Mouse (Mus musculus) macrophage (primary cell): ENCODE measurements around the gene Rbm46. TPM values are rescaled to one million over a fixed set of nuclear protein-coding genes. Genes with fewer than 3 reads are reported as not detected.

ENCODE experiments used
- H3K27ac ChIP-seq: fragments of 350-480 bp; formaldehyde crosslinking; 2 replicates; pipeline ENCODE4 v1.9.0; 2021
- H3K36me3 ChIP-seq: fragments of 350-480 bp; formaldehyde crosslinking; 2 replicates; pipeline ENCODE4 v1.9.0; 2021; ENCODE audit errors: inconsistent target
- H3K4me3 ChIP-seq: fragments of 350-480 bp; formaldehyde crosslinking; 2 replicates; pipeline ENCODE4 v1.9.0; 2021; ENCODE audit errors: inconsistent target
- H3K79me2 ChIP-seq: fragments of 350-480 bp; formaldehyde crosslinking; 2 replicates; pipeline ENCODE4 v1.9.0; 2021; ENCODE audit errors: inconsistent target
- WGBS: methylation state at CpG from one replicate; pipeline ENCODE4 v1.1.7; 2026; ENCODE audit warnings: inconsistent platforms; ENCODE audit not compliant: missing documents; 5-methylcytosine and 5-hydroxymethylcytosine counted together
- polyA plus RNA-seq: library from polyadenylated mRNA; stranded (reverse); fragments of 250-400 nt; gene quantifications from 3 replicates; pipeline ENCODE4 v1.2.4, GENCODE M21; 2018; ENCODE audit warnings: inconsistent platforms
- total RNA-seq, 78 experiments: library from RNA; depleted of rRNA; stranded (reverse); fragments of 250-400 nt; gene quantifications; 1 replicate in 9 of 78; 2 replicates in 24 of 78; 3 replicates in 43 of 78; 4 replicates in 2 of 78; pipeline ENCODE4 v1.2.4; 2018; ENCODE audit warnings: inconsistent platforms in 56 of 78

Rbm46 gene
- not detected for total RNA-seq (2018; cell fraction: chromatin; rRNA removed)
- not detected for total RNA-seq (2018; cell fraction: cytosol; rRNA removed)
- total RNA-seq (2018; cell fraction: nucleus; rRNA removed) = not detected
- polyA plus RNA-seq = not detected in 3 replicates

DNA sequence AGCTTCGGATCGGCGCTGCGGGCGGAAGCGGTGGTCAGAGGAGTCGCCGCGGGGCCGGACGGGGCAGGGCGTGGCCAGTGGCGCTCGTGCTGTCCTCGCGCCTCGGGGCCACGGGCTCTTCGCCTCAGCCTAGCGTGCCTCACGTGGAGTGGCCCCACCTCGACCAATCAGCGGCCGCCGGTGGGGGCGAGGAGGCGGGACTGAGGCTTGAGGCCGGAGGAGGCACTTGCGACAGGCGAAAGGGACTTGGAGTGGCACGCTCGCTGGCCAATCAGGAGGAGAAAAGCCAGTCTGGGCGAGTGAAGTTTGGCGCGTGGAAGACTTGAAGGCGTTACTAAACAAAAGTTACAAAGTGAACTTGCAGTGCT, at the start of gene Rbm46:
TSS of gene Rbm46 (minus strand) at position 112 of the 368 bp plus-strand sequence.
- 25% methylated on average over 33 of the region's 36 CpGs for WGBS
- Histone ChIP-seq H3K36me3 (no peaks in the 10 kb centered on the region), H3K4me3 (no peak within 1 kb of the TSS), H3K79me2 (no peaks in the 10 kb centered on the region), H3K27ac (no peak within 1 kb of the TSS)

DNA sequence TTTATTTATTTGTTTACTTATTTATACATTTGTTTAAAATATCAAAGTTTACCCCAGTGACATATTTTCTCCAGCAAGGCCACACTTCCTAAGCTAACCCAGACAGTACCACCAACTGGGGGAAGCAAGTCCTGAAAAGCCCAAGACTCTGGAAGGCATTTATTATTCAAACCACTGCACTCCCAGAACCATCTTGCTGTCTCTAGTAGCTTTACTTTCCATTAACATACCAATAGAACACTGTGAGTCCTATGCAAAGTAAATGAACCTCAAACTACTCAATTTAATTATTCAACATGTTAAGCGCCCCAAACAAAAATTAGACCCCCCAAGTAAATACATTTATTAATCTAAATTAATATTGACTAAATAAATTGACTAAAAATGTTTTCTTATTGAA, 39.3 kb upstream of the Rbm46 start:
- Histone ChIP-seq H3K36me3 (no peaks in the 10 kb centered on the region), H3K79me2 (no peaks in the 10 kb centered on the region), H3K27ac (no peak overlapping the region), H3K4me3 (no peak overlapping the region)
- WGBS = 100% methylated on average over 1 of the region's 1 CpGs

DNA sequence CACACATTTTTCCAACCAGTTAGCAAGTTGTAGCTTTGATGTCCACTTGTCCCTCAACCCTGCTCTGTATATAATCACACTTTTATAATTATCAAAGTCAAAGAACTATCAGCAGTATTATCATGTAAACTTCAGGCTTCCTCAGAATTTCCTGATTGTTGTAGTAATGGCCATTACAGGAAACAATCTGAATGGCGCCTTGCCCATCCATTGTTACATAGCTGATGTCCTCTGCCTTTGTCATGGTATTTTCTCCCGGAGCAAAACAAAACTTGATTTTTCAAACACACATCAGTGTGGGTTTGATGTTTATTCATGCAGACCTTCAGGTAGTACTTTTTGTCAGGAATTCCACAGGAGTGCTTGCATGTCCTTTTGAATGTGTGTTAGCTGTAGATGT, 32.4 kb upstream of the Rbm46 start:
- H3K79me2 ChIP-seq = no peaks in the 10 kb centered on the region
- no peaks in the 10 kb centered on the region for H3K36me3 ChIP-seq
- no peak overlapping the region for H3K4me3 ChIP-seq
- H3K27ac ChIP-seq = no peak overlapping the region
- 42% methylated on average over 2 of the region's 2 CpGs for WGBS

DNA sequence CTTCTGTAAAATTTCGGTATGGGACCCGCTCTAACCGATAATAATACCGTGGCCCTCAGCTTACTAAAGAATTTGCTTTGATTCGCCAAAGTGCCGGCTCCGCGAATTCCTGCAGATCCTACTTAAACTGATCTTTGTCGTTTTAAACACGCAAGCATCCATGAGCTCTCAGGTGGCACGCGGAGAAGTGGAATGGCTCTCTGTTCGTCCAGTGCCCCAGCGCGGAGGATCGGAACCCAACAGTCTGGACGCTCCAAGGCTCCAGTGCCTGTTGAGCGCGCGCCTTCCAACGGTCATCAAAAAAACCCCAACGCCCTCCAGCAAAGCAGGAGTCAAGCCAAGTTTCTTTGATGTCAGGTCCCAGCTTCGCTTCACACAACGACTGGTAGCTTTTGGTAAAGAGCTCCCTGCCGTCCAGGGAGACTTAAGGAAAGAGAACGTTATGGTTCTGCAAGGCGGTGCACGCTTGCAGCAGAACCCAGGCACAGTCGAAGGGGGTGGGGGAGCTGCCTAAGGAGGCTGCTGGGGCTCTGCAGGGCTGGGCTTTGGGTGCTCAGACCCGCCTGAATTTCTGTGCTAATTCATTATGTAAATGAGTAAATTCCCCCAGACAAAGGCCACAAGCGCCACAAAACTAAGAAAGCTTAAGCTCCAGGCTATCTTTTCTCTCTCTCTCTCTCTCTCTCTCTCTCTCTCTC, 28.1 kb upstream of the Rbm46 start:
- H3K36me3 ChIP-seq = no peaks in the 10 kb centered on the region
- H3K79me2 ChIP-seq = no peaks in the 10 kb centered on the region
- WGBS = 3% methylated on average over 30 of the region's 31 CpGs
- H3K4me3 ChIP-seq = no peak overlapping the region
- H3K27ac ChIP-seq = no peak overlapping the region

DNA sequence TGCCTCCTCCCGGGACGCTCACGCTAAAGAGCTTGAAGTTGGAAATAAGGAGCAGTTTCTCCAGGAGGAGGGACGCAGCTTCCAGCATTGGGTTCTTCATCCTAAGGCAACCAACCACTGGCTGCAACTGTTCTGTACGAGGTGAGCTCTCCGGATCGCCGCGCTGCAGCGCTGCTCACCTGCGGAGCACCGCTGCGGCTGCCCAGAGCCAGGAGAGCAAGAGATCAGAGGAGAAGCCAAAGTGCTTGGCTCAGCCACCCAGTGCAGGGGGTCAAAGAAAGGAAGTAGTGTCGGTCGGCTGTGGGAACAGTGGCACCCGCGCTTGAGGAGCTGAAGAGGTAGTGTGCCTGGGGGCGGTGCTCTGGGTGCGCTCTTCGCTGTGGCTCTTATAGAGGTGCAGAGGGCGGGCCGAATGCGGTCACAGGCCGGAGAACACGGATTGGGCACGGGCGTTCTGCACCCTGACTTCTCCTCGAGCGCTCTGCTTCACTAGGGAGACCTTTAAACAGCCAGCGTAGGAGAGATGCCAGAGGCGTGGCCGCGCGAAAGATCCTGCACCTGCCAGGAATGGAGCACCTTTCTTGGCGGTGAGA, 27.4 kb upstream of the Rbm46 start, which contains the start of gene Lrat:
TSS of gene Lrat (minus strand) at position 361 of the 593 bp plus-strand sequence.
- Histone ChIP-seq H3K27ac (no peak within 1 kb of the TSS), H3K4me3 (no peak within 1 kb of the TSS), H3K36me3 (no peaks in the 10 kb centered on the region), H3K79me2 (no peaks in the 10 kb centered on the region)
- WGBS = 5% methylated on average over 35 of the region's 35 CpGs

DNA sequence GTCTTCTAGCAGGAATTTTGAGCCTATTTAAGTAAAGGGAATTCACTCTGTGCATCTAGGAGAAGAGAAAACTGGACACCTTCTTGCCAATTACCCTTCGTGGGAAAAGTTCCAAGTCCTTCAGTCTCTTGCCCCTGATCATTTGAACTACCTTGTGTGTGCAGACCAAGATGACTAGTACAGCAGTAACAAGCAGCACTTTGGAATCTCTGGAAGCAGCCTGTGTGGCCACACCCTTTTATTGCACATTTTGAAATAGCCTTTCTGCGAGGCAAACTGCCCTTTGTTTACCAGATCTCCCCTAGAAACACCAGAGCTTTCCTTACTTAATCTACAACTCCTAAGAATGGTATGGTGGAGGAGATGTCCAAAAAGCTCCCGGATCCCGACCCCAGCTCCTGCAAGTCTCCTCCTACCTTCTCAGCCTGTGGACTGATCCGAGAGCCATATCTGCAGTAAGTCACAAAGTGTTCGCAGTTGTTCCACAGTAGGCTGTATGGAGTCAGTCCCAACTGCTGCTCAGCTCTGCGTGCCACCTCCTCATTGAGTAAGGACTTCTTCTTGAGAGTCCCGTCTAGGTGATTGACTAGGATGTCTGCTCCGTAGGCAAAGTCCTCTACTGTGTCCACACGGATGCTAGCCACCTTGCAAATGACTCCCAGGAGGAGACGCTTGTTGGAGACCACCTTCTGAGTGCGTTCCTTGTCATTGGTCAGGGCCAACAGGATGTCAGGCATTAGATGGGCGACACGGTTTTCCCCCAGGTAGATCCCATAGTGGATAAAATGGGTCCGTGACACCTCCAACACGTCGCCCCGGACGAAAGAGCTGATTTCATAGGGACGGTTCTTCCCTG, 26.7 kb upstream of the Rbm46 start:
- 29% methylated on average over 20 of the region's 20 CpGs for WGBS
- H3K4me3 ChIP-seq = no peak overlapping the region
- no peaks in the 10 kb centered on the region for H3K79me2 ChIP-seq

DNA sequence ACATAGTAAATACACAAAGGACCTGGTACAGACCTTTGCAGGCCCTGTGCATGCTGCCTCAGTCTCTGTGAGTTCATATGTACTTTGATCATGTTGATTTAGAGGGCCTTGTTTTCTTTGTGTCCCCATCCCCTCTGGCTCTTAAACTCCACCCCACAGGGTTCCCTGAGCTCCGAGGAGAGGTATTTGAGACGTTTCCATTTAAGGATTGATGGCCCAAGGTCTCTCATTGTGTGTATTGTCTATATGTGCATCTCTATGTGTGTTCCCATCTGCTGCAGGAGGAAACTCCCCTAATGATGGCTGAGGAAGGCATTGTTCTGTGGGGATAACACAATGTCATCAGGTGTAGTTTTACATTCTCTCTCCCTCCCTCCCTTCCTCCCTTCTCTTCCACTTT, 12.6 kb upstream of the Rbm46 start:
- H3K79me2 ChIP-seq = no peaks in the 10 kb centered on the region
- H3K4me3 ChIP-seq = no peak overlapping the region
- 58% methylated on average over 2 of the region's 2 CpGs for WGBS
- H3K27ac ChIP-seq = no peak overlapping the region
- H3K36me3 ChIP-seq = no peaks in the 10 kb centered on the region

More for the DNA sequence above, 26.7 kb upstream of the Rbm46 start:
- H3K36me3 ChIP-seq = no peaks in the 10 kb centered on the region
- no peak overlapping the region for H3K27ac ChIP-seq

DNA sequence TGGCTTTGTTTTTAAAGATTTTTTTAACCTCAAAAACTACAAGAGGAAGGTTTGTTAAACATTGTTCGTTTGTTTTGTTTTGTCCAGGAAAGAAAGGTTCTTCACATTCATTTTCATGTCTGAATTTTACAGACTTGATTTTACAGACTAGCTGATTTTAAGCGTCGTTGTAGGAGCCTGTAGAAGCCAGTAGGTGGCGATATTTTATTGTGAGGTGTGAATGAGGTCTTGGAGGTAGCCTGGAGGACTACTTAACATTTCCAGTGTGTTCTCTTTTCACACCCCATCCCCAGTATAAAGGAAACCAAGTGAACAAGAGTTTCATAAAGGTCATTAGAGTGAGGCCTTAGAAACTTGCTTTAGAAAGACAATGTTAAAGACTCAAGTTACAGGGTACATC, 975 bp upstream of the Rbm46 start:
- Histone ChIP-seq H3K36me3 (no peaks in the 10 kb centered on the region), H3K4me3 (no peak overlapping the region), H3K27ac (no peak overlapping the region), H3K79me2 (no peaks in the 10 kb centered on the region)
- 0% methylated on average over 4 of the region's 4 CpGs for WGBS

DNA sequence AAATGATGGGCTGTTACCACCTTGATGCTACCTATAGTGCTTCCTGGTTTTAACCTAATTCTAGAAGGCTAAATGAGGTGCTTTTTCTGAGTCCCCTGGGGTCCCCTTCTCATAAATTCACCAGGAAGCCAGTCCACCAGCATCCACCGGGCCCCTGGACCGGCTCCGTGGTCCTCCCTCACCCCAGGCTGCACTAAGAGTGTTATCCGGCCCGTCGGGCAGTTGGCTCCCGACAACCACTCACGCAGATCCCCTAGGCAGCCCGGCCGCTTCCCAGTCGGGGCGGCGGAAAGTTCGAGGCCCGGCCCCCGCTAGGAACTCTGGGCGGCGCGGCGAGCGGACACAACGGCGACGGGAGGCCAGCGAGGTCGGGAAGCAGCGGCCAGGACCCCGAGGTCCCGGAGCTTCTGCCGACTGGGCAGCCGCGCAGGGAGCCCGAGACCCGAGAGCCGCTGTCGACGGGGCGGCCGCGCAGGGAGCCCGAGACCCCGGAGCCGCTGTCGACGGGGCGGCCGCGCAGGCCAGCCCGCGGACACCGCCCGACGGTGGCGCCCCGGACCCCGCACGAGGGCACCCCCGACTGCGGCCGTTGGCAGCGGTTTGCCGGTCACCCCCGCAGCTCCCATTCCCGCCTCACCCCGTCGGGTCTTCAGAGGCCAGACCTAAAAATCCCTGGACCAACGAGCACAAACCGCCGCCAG, 462 bp downstream of the Rbm46 start:
- no peak overlapping the region for H3K4me3 ChIP-seq
- WGBS = 38% methylated on average over 68 of the region's 69 CpGs
- H3K27ac ChIP-seq = no peak overlapping the region
- no peaks in the 10 kb centered on the region for H3K79me2 ChIP-seq
- H3K36me3 ChIP-seq = no peaks in the 10 kb centered on the region

DNA sequence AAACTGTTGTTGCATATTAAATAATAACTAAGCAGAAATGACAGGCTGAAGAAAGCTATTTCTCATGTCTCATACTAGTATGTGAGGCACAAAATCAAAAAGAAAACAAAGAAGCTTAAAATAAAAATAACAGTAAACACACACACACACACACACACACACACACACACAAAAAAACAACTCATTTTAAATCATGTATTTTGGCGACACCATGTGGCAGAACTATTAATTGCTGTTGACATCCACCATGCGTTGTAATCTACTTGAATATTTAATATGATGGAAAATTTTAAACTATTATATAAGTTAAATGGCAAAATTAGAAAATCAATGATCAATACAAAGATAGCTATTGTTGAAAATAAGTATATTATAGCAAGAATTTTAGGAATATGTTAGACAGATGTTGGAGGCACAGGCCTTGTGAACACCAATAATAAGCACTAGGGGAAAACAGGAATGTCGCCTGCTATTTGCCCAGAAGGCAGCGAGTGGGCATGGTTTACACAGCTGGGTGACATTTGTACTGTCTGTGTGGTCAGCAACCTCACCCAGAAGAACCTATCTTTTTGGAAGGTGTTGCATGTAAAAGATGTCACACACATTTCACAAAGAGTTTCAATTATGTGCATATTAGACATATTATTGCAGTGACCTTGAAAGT, 18.7 kb downstream of the Rbm46 start:
- Histone ChIP-seq H3K36me3 (no peaks in the 10 kb centered on the region), H3K4me3 (no peak overlapping the region), H3K79me2 (no peaks in the 10 kb centered on the region), H3K27ac (no peak overlapping the region)
- WGBS = 34% methylated on average over 4 of the region's 4 CpGs

DNA sequence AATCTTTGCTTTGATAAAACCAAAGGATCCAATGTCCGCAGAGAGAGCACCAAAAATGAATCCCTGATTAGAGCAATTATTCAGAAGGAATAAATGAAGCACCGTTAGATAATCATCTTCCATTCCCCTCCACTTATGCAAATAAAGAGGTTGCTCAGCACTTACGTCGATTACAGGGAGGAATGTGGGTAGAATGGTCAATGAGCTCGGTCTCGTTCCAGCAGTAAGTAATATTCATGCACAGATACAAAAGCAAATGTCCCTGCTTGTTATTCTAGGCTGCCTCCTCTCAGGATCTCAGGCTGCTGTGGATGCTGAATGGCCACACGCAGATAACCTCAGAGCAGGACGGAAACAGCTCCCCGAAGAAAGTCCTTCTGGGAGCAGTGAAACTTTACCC, 51.1 kb downstream of the Rbm46 start:
- 93% methylated on average over 9 of the region's 9 CpGs for WGBS
- H3K27ac ChIP-seq = no peak overlapping the region
- no peak overlapping the region for H3K4me3 ChIP-seq
- H3K36me3 ChIP-seq = no peaks in the 10 kb centered on the region
- no peaks in the 10 kb centered on the region for H3K79me2 ChIP-seq

DNA sequence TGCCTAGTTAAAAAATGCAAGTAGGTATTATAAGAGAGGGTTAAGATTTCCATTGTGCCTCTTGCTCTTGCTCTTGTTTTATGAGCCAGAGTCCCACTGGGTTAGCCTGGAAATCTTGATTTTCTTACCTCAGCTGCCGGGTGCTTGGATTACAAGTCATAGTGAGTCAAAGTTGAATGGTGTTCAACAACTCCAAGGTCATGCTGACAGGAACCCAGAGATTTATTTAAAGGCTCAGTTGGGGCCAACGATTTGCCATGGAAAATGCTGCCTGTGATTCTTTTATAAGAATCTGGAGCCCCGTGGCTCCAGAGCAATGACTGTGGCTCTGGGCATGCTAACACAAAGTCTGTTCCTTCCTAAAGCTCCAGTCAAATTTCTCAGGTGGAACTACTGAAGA, 64.4 kb downstream of the Rbm46 start:
- Histone ChIP-seq H3K27ac (no peak overlapping the region), H3K79me2 (no peaks in the 10 kb centered on the region)
- 93% methylated on average over 3 of the region's 3 CpGs for WGBS

DNA sequence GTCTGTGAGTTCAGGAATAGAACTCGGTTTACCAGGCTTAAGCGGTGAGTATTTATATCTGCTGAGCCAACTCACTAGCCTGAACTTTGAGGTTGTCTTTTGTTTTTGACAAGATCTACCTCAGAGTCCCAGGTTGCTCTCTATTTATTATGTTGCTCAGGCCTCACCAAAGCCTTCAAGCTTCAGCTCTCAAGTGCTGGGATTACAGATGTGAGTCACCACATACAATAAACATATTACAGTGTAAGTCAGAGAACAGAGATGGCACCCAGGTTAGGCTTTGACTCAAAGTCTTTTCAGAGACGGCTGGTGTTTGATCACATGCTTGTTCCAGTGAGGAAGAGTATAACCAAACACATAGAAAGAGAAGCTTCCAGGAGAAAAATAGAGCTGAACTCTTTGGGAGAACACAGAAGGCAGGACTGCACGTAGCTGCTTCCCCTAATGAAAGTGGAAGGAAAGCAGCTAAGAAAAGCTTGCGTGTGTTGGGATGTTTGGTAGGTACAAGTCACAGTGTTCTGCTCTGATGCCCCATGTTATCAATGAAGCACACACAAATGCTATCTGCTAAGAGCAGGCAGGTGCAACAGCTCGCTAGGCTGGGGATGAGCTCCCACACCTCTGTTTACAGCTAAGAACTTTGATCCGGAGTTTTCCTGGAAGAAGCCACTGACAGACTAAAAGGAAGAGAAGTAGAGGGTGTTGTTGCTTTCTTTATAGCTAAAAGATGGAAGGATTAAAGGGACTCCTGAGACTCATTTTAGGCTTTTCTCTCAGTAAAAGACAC, 65.8 kb downstream of the Rbm46 start:
- WGBS = 84% methylated on average over 7 of the region's 7 CpGs
- no peak overlapping the region for H3K4me3 ChIP-seq

More for the DNA sequence above, 64.4 kb downstream of the Rbm46 start:
- Histone ChIP-seq H3K4me3 (no peak overlapping the region), H3K36me3 (no peaks in the 10 kb centered on the region)

More for the DNA sequence above, 65.8 kb downstream of the Rbm46 start:
- Histone ChIP-seq H3K27ac (no peak overlapping the region), H3K36me3 (no peaks in the 10 kb centered on the region), H3K79me2 (no peaks in the 10 kb centered on the region)
